Mouse (Mus musculus) kidney, adult 2 months (tissue): ENCODE data around the gene Morn1.

Experiments
- CTCF ChIP-seq: fragments of 200-500 bp; conservative IDR thresholded peaks from 2 replicates; pipeline ENCODE4 v1.5.1; 2011; ENCODE audit warnings: low read depth, mild to moderate bottlenecking, control low read depth, low read length, moderate library complexity, mixed read lengths; ENCODE audit not compliant: insufficient read depth, insufficient read length
- POLR2A ChIP-seq: fragments of 200-500 bp; IDR thresholded peaks from one replicate; pipeline ENCODE4 v1.6.1; 2011; ENCODE audit warnings: low read depth, low read length, control low read depth

DNA sequence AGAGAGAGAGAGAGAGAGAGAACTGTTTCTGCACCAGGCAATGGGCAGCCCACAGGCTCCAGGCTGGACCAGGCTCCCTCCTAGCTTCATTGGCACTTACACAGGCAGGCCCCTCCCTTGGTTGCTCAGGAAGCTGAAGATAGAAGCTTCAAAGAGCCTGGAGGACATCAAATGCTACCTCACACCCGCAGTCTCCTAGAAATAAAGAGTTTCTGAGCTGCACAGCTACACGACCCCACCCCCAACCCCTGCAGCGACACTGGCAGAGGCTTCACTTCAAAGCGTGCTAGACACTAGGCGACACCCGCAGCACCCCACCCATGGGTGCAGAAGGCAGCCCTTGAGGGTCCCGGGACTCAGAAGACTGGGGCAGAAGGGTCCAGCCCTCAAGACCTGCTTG, 36.3 kb upstream of the Morn1 start:
- TF ChIP-seq CTCF (no peak), POLR2A (no peak)
